26 mouse cellular contexts compared by ENCODE assay signal in genomic region chr14:48046094-48046493, GRCm38 (mm10).
DNase-seq lines count a peak whose midpoint lies in the region; ATAC-seq lines count a peak whose summit lies in the region.
"Had no signal": no experiment of that assay in that cellular context is flagged by ENCODE, and none has a peak within 500 bp of the region (broad histone marks: within the 10 kb centered on the region; RNA-seq: fewer than 3 reads in every experiment).

No protein-coding gene starts in this region.

- WGBS in kidney, embryonic 16.5 days: 30% methylated on average over 9 of the region's 9 CpGs
- 59% methylated on average over 9 of the region's 9 CpGs for WGBS in liver, embryonic 16.5 days (ENCODE audit: insufficient replicate concordance)
- WGBS in liver, embryonic 11.5 days: 79% methylated on average over 9 of the region's 9 CpGs

- DNase-seq in kidney, adult 8-10 months: peak; percentile 13 to 43
- DNase-seq in kidney, postnatal 25 days: peak; percentile 39 to 60
- DNase-seq in kidney, adult 18-20 months: no peak
- no peak for DNase-seq in liver, embryonic 11.5 days (ENCODE audit: low spot score)
- no peak for DNase-seq in ovary, postnatal 10 days (ENCODE audit: low spot score)
- DNase-seq: adrenal gland, postnatal 10 days; adrenal gland, postnatal 36 days; B cell, adult 2 months; cerebellum, adult 18-20 months; cerebellum, adult 9-10 months; cerebellum, postnatal 14 days; gastrocnemius, postnatal 10 days; gastrocnemius, postnatal 36 days; heart, adult 2 months; heart, postnatal 14 days; heart, postnatal 4 days had no signal

- H3K27ac ChIP-seq in kidney, embryonic 16.5 days (ENCODE audit: low read length): no peak overlapping the region
- no peak overlapping the region for H3K27ac ChIP-seq in liver, embryonic 16.5 days (ENCODE audit: low read length)
- no peak overlapping the region for H3K27ac ChIP-seq in liver, embryonic 11.5 days (ENCODE audit: low read depth, low read length)
- H3K27ac ChIP-seq: forebrain, embryonic 10.5 days; forebrain, embryonic 13.5 days; heart, adult 2 months; heart, embryonic 10.5 days; heart, embryonic 13.5 days had no signal

- no peaks in the 10 kb centered on the region for H3K4me1 ChIP-seq in kidney, embryonic 16.5 days (ENCODE audit: insufficient read depth, low read length)
- no peaks in the 10 kb centered on the region for H3K4me1 ChIP-seq in liver, embryonic 16.5 days (ENCODE audit: control insufficient read depth, low read depth, low read length)
- no peaks in the 10 kb centered on the region for H3K4me1 ChIP-seq in liver, embryonic 11.5 days (replicated peaks; ENCODE audit: control insufficient read depth, insufficient read depth, low read length)
- H3K4me1 ChIP-seq: forebrain, embryonic 10.5 days; forebrain, embryonic 13.5 days; heart, embryonic 10.5 days; heart, embryonic 13.5 days had no signal

- no peaks in the 10 kb centered on the region for H3K36me3 ChIP-seq in kidney, embryonic 16.5 days (ENCODE audit: insufficient read depth, low read length)
- H3K36me3 ChIP-seq in liver, embryonic 16.5 days (ENCODE audit: control insufficient read depth, insufficient read depth): no peaks in the 10 kb centered on the region
- H3K36me3 ChIP-seq in liver, embryonic 11.5 days (ENCODE audit: control insufficient read depth, insufficient read depth, low read length): no peaks in the 10 kb centered on the region
- H3K36me3 ChIP-seq: forebrain, embryonic 10.5 days; G1E; heart, embryonic 10.5 days; heart, embryonic 13.5 days had no signal

- no peak for ATAC-seq in kidney, embryonic 16.5 days (ENCODE audit: low FRiP score, low TSS enrichment)
- ATAC-seq in liver, embryonic 16.5 days (ENCODE audit: low read depth): peak; percentile 60
- ATAC-seq in liver, embryonic 11.5 days (replicated peaks; ENCODE audit: low FRiP score): no peak
- ATAC-seq: forebrain, embryonic 13.5 days; forebrain, embryonic 16.5 days; Patski had no signal

- H3K9ac ChIP-seq in kidney, embryonic 16.5 days (replicated peaks; ENCODE audit: low read length): no peak overlapping the region
- no peak overlapping the region for H3K9ac ChIP-seq in liver, embryonic 16.5 days (ENCODE audit: low read depth, low read length)
- H3K9ac ChIP-seq in liver, embryonic 11.5 days (ENCODE audit: low read depth, low read length): no peak overlapping the region
- H3K9ac ChIP-seq: forebrain, embryonic 13.5 days; heart, embryonic 13.5 days had no signal

- H3K4me2 ChIP-seq in kidney, embryonic 16.5 days (replicated peaks; ENCODE audit: low read depth, low read length): no peak overlapping the region
- H3K4me2 ChIP-seq in liver, embryonic 16.5 days (ENCODE audit: low read depth, low read length): no peak overlapping the region
- no peak overlapping the region for H3K4me2 ChIP-seq in liver, embryonic 11.5 days
- H3K4me2 ChIP-seq: forebrain, embryonic 13.5 days; heart, embryonic 13.5 days had no signal

- H3K4me3 ChIP-seq in kidney, embryonic 16.5 days (ENCODE audit: low read length): no peak overlapping the region
- H3K4me3 ChIP-seq in liver, embryonic 16.5 days (ENCODE audit: low read depth, low read length): no peak overlapping the region
- no peak overlapping the region for H3K4me3 ChIP-seq in liver, embryonic 11.5 days (ENCODE audit: low read depth, low read length)
- H3K4me3 ChIP-seq: forebrain, embryonic 10.5 days; forebrain, embryonic 13.5 days; heart, adult 2 months; heart, embryonic 10.5 days; heart, embryonic 13.5 days had no signal

- H3K9me3 ChIP-seq in kidney, embryonic 16.5 days (ENCODE audit: low read length): no peaks in the 10 kb centered on the region
- no peaks in the 10 kb centered on the region for H3K9me3 ChIP-seq in liver, embryonic 16.5 days (replicated peaks; ENCODE audit: control insufficient read depth, low read length)
- no peaks in the 10 kb centered on the region for H3K9me3 ChIP-seq in liver, embryonic 11.5 days (ENCODE audit: control insufficient read depth, low read length)
- H3K9me3 ChIP-seq: forebrain, embryonic 10.5 days; forebrain, embryonic 13.5 days; G1E; heart, embryonic 10.5 days; heart, embryonic 13.5 days had no signal

- no peaks in the 10 kb centered on the region for H3K27me3 ChIP-seq in kidney, embryonic 16.5 days (ENCODE audit: insufficient read depth, low read length)
- no peaks in the 10 kb centered on the region for H3K27me3 ChIP-seq in liver, embryonic 16.5 days (ENCODE audit: control insufficient read depth, insufficient read depth, low read depth, low read length)
- H3K27me3 ChIP-seq in liver, embryonic 11.5 days (replicated peaks; ENCODE audit: control insufficient read depth, insufficient read depth, low read length): no peaks in the 10 kb centered on the region
- H3K27me3 ChIP-seq: CH12.LX; forebrain, embryonic 13.5 days; heart, embryonic 13.5 days; Patski had no signal

Comparison
In these comparisons a context has a peak if more than half of its experiments do, and no peak if none do; other contexts are left out.
1. DNase-seq: peak in kidney, adult 8-10 months (2 of 2) and kidney, postnatal 25 days (2 of 2); none in kidney, adult 18-20 months (single experiment), liver, embryonic 11.5 days (single experiment) and ovary, postnatal 10 days (single experiment).